Mouse (Mus musculus) urinary bladder, adult 2 months (tissue): ENCODE results near the gene Vmn1r87. TPM values are rescaled to one million over a fixed set of nuclear protein-coding genes. Genes with fewer than 3 reads are reported as not detected.
"Not testable (repeated sequence)": the region's sequence is repeated elsewhere in the genome, so short reads cannot be mapped to it uniquely, and the experiment has no call there.

Source experiments
- DNase-seq: peaks from one replicate; pipeline ENCODE4 v3.0.0; 2022; ENCODE audit warnings: low spot score
- polyA plus RNA-seq: library from polyadenylated mRNA; depleted of rRNA; stranded (reverse); fragments of >200 nt; gene quantifications from 2 replicates; pipeline ENCODE4 v1.2.3, GENCODE M21; 2012; rRNA removed

Gene Vmn1r87
- polyA plus RNA-seq, result not detected in 2 replicates

DNA sequence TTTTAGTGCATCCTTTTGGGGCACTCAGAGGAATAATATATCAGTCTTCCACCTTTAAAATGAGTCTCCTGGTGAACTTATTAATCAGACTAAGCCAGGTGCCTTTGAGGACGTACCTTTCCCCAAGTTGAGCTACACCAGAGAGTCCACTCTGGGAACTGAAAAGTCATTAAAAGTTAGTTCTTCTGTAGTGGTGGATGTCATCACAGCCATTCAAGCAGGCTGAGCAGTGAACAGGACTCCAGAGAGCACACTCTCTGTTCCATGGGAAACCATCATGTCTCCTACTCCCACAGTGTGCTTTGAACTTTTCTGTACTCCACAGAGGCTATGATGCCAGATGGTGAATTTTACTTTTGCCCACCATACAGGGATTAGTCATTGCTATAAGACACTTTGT, at the start of gene Vmn1r87:
TSS of gene Vmn1r87 (minus strand) at position 101 of the 400 bp plus-strand sequence.
- DNase-seq, result no peak

DNA sequence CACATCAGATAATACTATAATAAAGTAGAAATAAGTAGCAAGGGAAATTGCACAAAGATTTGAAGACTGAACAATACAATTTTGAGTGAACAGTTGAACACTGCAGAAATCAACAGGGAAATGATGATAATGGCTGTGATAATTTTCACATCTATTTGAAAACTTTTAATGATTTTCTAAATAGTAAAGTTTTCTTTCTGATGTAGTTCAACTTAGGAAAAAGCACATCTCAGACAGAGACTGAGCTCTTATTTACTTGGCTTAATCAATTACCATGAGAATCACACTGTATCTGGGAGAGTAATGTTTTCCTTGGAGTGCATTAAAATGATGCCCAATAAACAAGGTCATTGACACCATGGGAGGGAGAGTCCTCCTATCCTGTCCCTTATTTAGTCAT, 19.3 kb upstream of the Vmn1r87 start, which contains the start of gene Vmn1r88:
TSS of gene Vmn1r88 (plus strand) at position 301 of the 400 bp plus-strand sequence.
- DNase-seq, result no peak

DNA sequence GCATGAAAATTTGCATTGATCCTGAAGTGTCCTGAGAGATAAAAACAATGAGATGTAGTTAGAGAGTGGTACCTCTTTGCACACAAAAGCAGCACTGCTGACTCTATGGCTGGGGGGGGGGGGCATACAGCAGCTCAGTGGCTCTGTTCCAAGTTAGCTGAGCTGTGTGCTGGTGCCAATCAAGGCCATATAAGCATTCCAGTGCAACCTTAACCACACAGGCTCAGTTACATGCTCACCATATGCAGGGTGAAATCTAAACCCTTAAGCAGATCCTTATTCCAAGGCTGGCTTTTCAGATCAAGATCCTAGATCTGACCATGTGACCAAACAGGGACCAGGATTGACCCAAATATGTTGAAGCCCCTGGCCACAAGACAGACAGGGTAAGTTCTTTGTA, 2.6 kb downstream of the Vmn1r87 start:
- DNase-seq, result no peak

DNA sequence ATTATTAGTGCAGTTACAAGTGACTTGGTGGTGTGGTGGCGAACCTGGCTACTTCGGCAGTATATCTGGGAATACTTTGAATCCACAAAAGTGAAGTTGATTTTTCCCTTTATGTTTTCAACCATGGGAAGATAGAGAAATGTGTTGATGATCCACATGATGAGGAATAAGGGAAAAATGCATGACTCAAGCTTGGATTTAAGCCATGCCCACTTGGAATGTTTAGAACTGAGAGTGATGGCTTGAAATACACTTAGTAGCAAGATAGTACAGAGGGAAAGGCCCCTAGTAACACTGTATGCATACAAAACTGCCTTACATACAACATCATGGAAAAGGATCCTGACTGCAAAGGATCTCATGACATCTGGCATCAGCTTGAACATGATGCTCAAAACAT, 8.1 kb downstream of the Vmn1r87 start:
- no peak for DNase-seq

DNA sequence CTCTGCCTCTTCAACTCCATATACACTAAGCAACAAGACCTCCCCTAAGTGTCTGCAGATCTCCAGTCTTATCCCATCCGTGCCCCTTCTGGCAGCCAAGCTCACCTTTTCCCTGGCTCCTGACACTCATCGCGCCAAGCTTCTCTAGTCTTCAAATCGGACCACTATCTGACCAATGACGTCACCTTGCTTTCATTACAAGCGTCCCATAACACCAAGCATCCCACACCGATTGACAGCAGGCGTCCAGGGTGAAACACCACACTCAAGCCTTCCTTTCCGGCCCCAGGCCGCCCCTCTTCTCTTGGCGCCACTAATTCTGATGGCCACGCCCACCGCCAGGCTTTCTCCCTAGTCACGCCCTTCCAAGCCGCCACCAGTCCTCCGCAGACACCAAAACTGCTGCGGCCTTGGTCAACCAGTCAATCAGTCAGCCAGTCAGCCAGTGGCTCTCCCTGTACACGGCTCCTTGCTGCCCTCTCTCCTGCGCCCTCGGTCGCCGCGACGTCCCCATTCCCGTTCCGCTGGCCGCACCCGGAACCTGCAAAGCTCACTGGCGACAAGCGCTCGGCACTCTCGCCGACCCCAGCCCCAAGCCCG, 16.3 kb downstream of the Vmn1r87 start:
- not testable (repeated sequence) for DNase-seq

DNA sequence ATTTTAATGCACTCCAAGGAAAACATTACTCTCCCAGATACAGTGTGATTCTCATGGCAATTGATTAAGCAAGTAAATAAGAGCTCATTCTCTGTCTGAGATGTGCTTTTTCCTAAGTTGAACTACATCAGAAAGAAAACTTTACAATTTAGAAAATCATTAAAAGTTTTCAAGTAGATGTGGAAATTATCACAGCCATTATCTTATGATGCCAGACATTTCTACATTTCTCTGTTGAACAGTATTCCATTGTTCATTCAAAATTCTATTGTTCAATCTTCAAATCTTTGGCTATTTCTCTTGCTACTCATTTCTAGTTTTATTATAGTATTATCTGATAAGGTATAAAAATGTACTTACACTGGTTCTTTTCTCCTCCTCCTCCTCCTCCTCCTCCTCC, 20.1 kb downstream of the Vmn1r87 start, which contains the start of gene Vmn1r86:
TSS of gene Vmn1r86 (minus strand) at position 101 of the 400 bp plus-strand sequence.
- no peak for DNase-seq

DNA sequence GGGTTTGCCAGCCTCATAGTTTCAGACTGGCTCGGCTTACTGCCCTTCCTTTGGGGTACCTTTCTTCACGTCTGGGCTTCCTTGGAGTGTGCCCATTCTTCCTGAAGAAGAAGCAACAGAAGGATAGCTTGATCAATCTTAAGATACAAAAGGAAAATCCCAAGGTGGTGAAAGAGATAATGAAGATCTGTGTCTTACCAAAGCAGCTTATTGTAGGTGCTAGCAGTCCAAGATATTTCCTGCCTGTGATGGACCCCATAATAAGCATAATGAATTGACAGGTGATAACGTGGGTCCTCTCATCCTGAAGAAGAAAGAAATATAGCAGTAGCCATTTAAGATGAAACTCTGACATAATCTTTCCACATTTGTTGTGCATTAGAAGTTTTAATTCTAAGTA, 44.9 kb downstream of the Vmn1r87 start, which contains the start of gene Vmn1r85:
TSS of gene Vmn1r85 (minus strand) at position 101 of the 400 bp plus-strand sequence.
- DNase-seq, result no peak

Other genes with a start within 250 kb of the Vmn1r87 start
- 11.4 and 12.3 TPM in 2 replicates for gene Zscan22, start 242.3 kb downstream of the Vmn1r87 start, polyA plus RNA-seq
- 2,520 and 2,810 TPM in 2 replicates for gene Rps5, start 217.9 kb downstream of the Vmn1r87 start, polyA plus RNA-seq
- 2.1 and 2.3 TPM in 2 replicates for gene Rnf225, start 212.7 kb downstream of the Vmn1r87 start, polyA plus RNA-seq
- 4.6 and 4.7 TPM in 2 replicates for gene Zfp324, start 174.3 kb downstream of the Vmn1r87 start, polyA plus RNA-seq
- gene Zfp446, start 162.3 kb downstream of the Vmn1r87 start, polyA plus RNA-seq, result 6.3 and 6.9 TPM in 2 replicates
- gene Slc27a5, start 142.0 kb downstream of the Vmn1r87 start, polyA plus RNA-seq, result 0.31 and 0.55 TPM in 2 replicates
- 186 and 190 TPM in 2 replicates for gene Trim28, start 141.0 kb downstream of the Vmn1r87 start, polyA plus RNA-seq
- gene Zbtb45, start 130.1 kb downstream of the Vmn1r87 start, polyA plus RNA-seq, result 11.7 and 13.2 TPM in 2 replicates
- 240 and 257 TPM in 2 replicates for gene Chmp2a, start 105.3 kb downstream of the Vmn1r87 start, polyA plus RNA-seq
- 164 and 172 TPM in 2 replicates for gene Ube2m, start 101.9 kb downstream of the Vmn1r87 start, polyA plus RNA-seq
- gene Mzf1, start 85.4 kb downstream of the Vmn1r87 start, polyA plus RNA-seq, result 1.2 and 1.3 TPM in 2 replicates
- gene Vmn1r85, start 45.0 kb downstream of the Vmn1r87 start, polyA plus RNA-seq, result not detected in 2 replicates
- gene Vmn1r86, start 20.2 kb downstream of the Vmn1r87 start, polyA plus RNA-seq, result not detected in 2 replicates
- gene Vmn1r88, start 19.4 kb upstream of the Vmn1r87 start, polyA plus RNA-seq, result not detected in 2 replicates
- not detected in 2 replicates for gene Vmn1r89, start 72.9 kb upstream of the Vmn1r87 start, polyA plus RNA-seq
- gene Lig1, start 137.1 kb upstream of the Vmn1r87 start, polyA plus RNA-seq, result 9.1 and 10.2 TPM in 2 replicates
- 4.2 and 7.9 TPM in 2 replicates for gene Zswim9, start 138.6 kb upstream of the Vmn1r87 start, polyA plus RNA-seq
- gene Pla2g4c, start 184.5 kb upstream of the Vmn1r87 start, polyA plus RNA-seq, result 0.18 and 0.26 TPM in 2 replicates